Mouse (Mus musculus): ENCODE measurements around the gene AC141477.1. TPM values are rescaled to one million over a fixed set of nuclear protein-coding genes. Genes with fewer than 3 reads are reported as not detected.

AC141477.1 gene
- polyA plus RNA-seq, 1 experiment from 2014 or later = not detected

DNA sequence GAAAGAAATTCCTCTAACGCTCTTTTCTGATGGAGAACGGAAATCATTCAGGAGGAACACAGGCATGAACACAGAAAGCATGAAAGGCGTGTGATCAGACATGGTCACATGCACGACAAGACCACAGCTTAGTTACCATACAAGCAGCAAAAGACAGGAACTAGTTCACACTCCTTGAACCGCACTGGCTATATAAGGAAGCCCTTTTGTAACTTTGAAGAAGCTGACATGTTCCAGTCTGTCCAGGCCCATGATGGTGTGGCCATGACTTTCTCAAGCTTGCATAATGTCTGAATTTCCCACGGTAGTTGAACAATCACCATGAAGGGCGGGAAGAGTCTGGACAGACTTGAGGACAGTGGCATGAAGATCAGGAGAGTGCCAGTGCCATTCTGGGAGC is 14.6 kb downstream of the AC141477.1 start:
- 78% methylated on average over 7 of the region's 7 CpGs for WGBS (ENCODE audit: insufficient replicate concordance)
- Histone ChIP-seq H3K4me1 (ENCODE audit: insufficient read depth) (no peaks in the 10 kb centered on the region), H3K4me3 (ENCODE audit: low read depth, low read length) (no peak overlapping the region), H3K27ac (ENCODE audit: low read depth) (no peak overlapping the region), H3K27me3 (ENCODE audit: insufficient read depth, low read length) (no peaks in the 10 kb centered on the region), H3K4me2 (ENCODE audit: low read depth, low read length) (no peak overlapping the region), H3K36me3 (replicated peaks; ENCODE audit: insufficient read depth, low read length) (peaks cover 77% of the 10 kb centered on the region), H3K9me3 (ENCODE audit: low read length) (no peaks in the 10 kb centered on the region), H3K9ac (replicated peaks) (no peak overlapping the region)
- TF ChIP-seq EP300 (IDR thresholded peaks at IDR 0.05; ENCODE audit: low read depth) (no peak), CTCF (IDR thresholded peaks at IDR 0.05; ENCODE audit: low read depth) (no peak)
- ATAC-seq = 0 out of 2 replicates have a peak, but pooled peaks have one; percentile 25
- no peak for DNase-seq

DNA sequence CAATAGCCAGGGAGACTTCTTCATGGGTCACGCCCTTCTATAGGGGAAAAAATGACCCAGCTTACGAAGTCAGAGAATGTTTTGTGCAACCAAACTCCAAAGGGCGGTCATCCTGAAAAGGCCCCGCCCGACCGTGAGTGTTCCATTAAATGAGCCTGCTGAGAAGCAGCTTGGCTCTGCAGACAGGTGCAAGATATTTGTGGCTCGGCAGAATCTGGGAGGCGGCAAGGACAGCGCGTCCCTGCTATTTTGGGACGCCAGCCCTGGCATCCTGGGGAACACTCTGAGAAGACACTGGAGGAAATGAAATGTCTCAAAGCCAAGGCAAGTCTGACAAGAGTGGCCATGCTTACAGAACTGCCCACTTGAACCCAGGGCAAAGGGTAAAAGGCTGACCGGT is 23.4 kb downstream of the AC141477.1 start:
- Histone ChIP-seq H3K36me3 (replicated peaks; ENCODE audit: insufficient read depth, low read length) (peaks cover 80% of the 10 kb centered on the region), H3K4me1 (ENCODE audit: insufficient read depth) (no peaks in the 10 kb centered on the region), H3K4me2 (ENCODE audit: low read depth, low read length) (no peak overlapping the region), H3K27me3 (ENCODE audit: insufficient read depth, low read length) (no peaks in the 10 kb centered on the region), H3K4me3 (ENCODE audit: low read depth, low read length) (no peak overlapping the region), H3K9me3 (ENCODE audit: low read length) (no peaks in the 10 kb centered on the region), H3K9ac (replicated peaks) (no peak overlapping the region), H3K27ac (ENCODE audit: low read depth) (no peak overlapping the region)
- ATAC-seq = no peak
- no peak for TF ChIP-seq EP300 (IDR thresholded peaks at IDR 0.05; ENCODE audit: low read depth)
- TF ChIP-seq CTCF (IDR thresholded peaks at IDR 0.05; ENCODE audit: low read depth) = no peak
- no peak for DNase-seq
- WGBS (ENCODE audit: insufficient replicate concordance) = 90% methylated on average over 12 of the region's 12 CpGs

DNA sequence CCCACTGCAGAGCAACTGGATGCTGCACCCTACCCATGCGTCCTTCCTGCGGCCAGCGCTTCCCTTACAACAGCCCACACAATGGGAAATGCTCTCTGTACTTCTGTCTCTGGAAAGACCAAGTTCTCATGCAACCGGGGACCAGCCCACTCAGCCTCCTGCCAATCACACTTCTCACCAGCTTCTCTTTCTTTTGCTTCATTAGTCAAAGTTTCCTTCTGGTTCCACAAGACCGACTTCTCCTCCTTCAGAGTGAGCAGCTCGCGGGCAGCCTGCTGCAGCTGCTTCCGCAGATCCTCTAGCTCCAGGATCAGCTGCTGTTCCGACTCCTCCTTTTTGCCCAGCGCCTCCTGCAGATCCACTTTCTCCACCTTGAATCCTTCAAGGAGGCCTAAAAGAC is 31.7 kb downstream of the AC141477.1 start:
- Histone ChIP-seq H3K4me3 (ENCODE audit: low read depth, low read length) (no peak overlapping the region), H3K4me1 (ENCODE audit: insufficient read depth) (no peaks in the 10 kb centered on the region), H3K9ac (replicated peaks) (no peak overlapping the region), H3K9me3 (ENCODE audit: low read length) (no peaks in the 10 kb centered on the region), H3K4me2 (ENCODE audit: low read depth, low read length) (no peak overlapping the region), H3K36me3 (replicated peaks; ENCODE audit: insufficient read depth, low read length) (peaks cover 81% of the 10 kb centered on the region), H3K27me3 (ENCODE audit: insufficient read depth, low read length) (no peaks in the 10 kb centered on the region), H3K27ac (ENCODE audit: low read depth) (no peak overlapping the region)
- 92% methylated on average over 10 of the region's 10 CpGs for WGBS (ENCODE audit: insufficient replicate concordance)
- no peak for DNase-seq
- TF ChIP-seq EP300 (IDR thresholded peaks at IDR 0.05; ENCODE audit: low read depth) (no peak), CTCF (IDR thresholded peaks at IDR 0.05; ENCODE audit: low read depth) (no peak)
- no peak for ATAC-seq

DNA sequence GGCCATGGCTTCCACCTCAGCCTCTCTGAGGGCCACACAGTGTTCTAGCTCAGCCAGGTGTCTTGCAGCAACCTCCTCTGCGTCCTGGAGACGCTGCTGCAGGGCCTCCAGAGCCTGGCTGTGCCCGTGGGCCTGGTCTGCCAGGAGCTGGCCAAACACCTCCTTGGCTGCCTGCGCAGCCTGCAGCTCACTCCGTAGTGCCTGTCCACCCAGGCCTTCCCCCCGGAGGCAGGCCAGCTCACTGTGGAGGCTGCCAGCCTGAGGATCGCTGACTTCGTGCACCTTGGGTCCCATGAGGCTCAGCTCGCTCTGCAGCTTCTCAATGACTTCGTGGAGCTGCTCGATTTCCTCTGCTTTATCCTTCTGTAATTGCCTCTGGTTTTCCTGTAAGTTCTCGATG is 47.6 kb downstream of the AC141477.1 start:
- Histone ChIP-seq H3K4me3 (ENCODE audit: low read depth, low read length) (no peak overlapping the region), H3K27ac (ENCODE audit: low read depth) (no peak overlapping the region), H3K27me3 (ENCODE audit: insufficient read depth, low read length) (no peaks in the 10 kb centered on the region), H3K4me1 (ENCODE audit: insufficient read depth) (no peaks in the 10 kb centered on the region), H3K9ac (replicated peaks) (no peak overlapping the region), H3K9me3 (ENCODE audit: low read length) (no peaks in the 10 kb centered on the region), H3K4me2 (ENCODE audit: low read depth, low read length) (no peak overlapping the region), H3K36me3 (replicated peaks; ENCODE audit: insufficient read depth, low read length) (peaks cover 51% of the 10 kb centered on the region)
- no peak for ATAC-seq
- DNase-seq = no peak
- 89% methylated on average over 12 of the region's 12 CpGs for WGBS (ENCODE audit: insufficient replicate concordance)
- TF ChIP-seq CTCF (IDR thresholded peaks at IDR 0.05; ENCODE audit: low read depth) (no peak), EP300 (IDR thresholded peaks at IDR 0.05; ENCODE audit: low read depth) (no peak)

DNA sequence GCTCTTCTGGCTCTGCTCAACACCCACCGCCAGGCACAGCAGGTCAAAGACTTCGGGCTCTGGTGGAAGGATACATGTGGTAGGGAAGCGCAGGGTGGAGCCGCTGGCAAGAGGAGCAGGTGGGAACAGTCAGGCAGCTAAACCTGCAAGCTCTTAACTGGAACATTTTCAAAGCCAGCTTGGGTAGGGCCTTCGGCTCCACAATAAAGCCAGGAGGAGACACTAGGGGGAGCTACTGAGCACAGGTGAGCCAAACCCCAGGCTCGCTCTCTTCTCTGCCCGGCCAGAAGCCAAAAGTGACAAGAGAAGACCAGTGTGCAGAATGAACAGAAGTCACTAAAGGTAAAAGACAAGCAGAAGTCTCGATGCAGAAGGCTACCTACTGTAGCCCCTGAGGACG is 48.5 kb downstream of the AC141477.1 start:
- H3K4me2 ChIP-seq (ENCODE audit: low read depth, low read length) = no peak overlapping the region
- no peaks in the 10 kb centered on the region for H3K9me3 ChIP-seq (ENCODE audit: low read length)
- no peak for ATAC-seq
- H3K9ac ChIP-seq (replicated peaks) = no peak overlapping the region
- peaks cover 52% of the 10 kb centered on the region for H3K36me3 ChIP-seq (replicated peaks; ENCODE audit: insufficient read depth, low read length)
- WGBS (ENCODE audit: insufficient replicate concordance) = 89% methylated on average over 9 of the region's 9 CpGs
- no peaks in the 10 kb centered on the region for H3K27me3 ChIP-seq (ENCODE audit: insufficient read depth, low read length)
- no peak overlapping the region for H3K27ac ChIP-seq (ENCODE audit: low read depth)
- no peak for TF ChIP-seq EP300 (IDR thresholded peaks at IDR 0.05; ENCODE audit: low read depth)
- TF ChIP-seq CTCF (IDR thresholded peaks at IDR 0.05; ENCODE audit: low read depth) = peak; percentile 64
- peak; percentile 48 for DNase-seq
- H3K4me1 ChIP-seq (ENCODE audit: insufficient read depth) = no peaks in the 10 kb centered on the region
- H3K4me3 ChIP-seq (ENCODE audit: low read depth, low read length) = no peak overlapping the region

- Histone ChIP-seq H3K27ac (ENCODE audit: low read depth) (no peak overlapping the region), H3K9me3 (ENCODE audit: low read length) (no peaks in the 10 kb centered on the region), H3K4me1 (ENCODE audit: insufficient read depth) (no peaks in the 10 kb centered on the region), H3K4me3 (ENCODE audit: low read depth, low read length) (no peak overlapping the region), H3K36me3 (replicated peaks; ENCODE audit: insufficient read depth, low read length) (peaks cover 54% of the 10 kb centered on the region), H3K9ac (replicated peaks) (no peak overlapping the region), H3K4me2 (ENCODE audit: low read depth, low read length) (no peak overlapping the region), H3K27me3 (ENCODE audit: insufficient read depth, low read length) (no peaks in the 10 kb centered on the region)
- TF ChIP-seq EP300 (IDR thresholded peaks at IDR 0.05; ENCODE audit: low read depth) = no peak
- no peak for TF ChIP-seq CTCF (IDR thresholded peaks at IDR 0.05; ENCODE audit: low read depth)
- WGBS (ENCODE audit: insufficient replicate concordance) = 90% methylated on average over 9 of the region's 9 CpGs
- ATAC-seq (no peak), DNase-seq (no peak)
Observed at GRCm38 (mm10) chr10:76391166-76391565, 49.1 kb downstream of the AC141477.1 start.

Other genes with a start within 250 kb of the AC141477.1 start
- gene Prmt2, start 202.6 kb downstream of the AC141477.1 start, polyA plus RNA-seq (2015; fragmentation: Nextera tagmentation; extraction: Ambion mirVana) = 2.7 and 3.0 TPM in 2 replicates
- gene S100b, start 186.6 kb downstream of the AC141477.1 start, polyA plus RNA-seq (2015; fragmentation: Nextera tagmentation; extraction: Ambion mirVana) = 0.14 and 0.23 TPM in 2 replicates
- 0.67 and 0.97 TPM in 2 replicates for gene Dip2a, start 95.2 kb downstream of the AC141477.1 start, polyA plus RNA-seq (2015; fragmentation: Nextera tagmentation; extraction: Ambion mirVana)
- 4.5 and 5.4 TPM in 2 replicates for gene Pcnt, start 2.3 kb upstream of the AC141477.1 start, polyA plus RNA-seq (2015; fragmentation: Nextera tagmentation; extraction: Ambion mirVana)
- not detected in 2 replicates for gene 2610028H24Rik, start 8.6 kb upstream of the AC141477.1 start, polyA plus RNA-seq (2015; fragmentation: Nextera tagmentation; extraction: Ambion mirVana)
- 14.9 and 18.2 TPM in 2 replicates for gene Mcm3ap, start 28.5 kb upstream of the AC141477.1 start, polyA plus RNA-seq (2015; fragmentation: Nextera tagmentation; extraction: Ambion mirVana)
- 2.5 and 2.7 TPM in 2 replicates for gene Ybey, start 28.7 kb upstream of the AC141477.1 start, polyA plus RNA-seq (2015; fragmentation: Nextera tagmentation; extraction: Ambion mirVana)
- gene Lss, start 91.1 kb upstream of the AC141477.1 start, polyA plus RNA-seq (2015; fragmentation: Nextera tagmentation; extraction: Ambion mirVana) = 14.5 and 15.8 TPM in 2 replicates
- not detected in 2 replicates for gene Spatc1l, start 121.8 kb upstream of the AC141477.1 start, polyA plus RNA-seq (2015; fragmentation: Nextera tagmentation; extraction: Ambion mirVana)
- 171 TPM in 2 replicates for gene Ftcd, start 135.2 kb upstream of the AC141477.1 start, polyA plus RNA-seq (2015; fragmentation: Nextera tagmentation; extraction: Ambion mirVana)
- gene Col6a2, start 183.2 kb upstream of the AC141477.1 start, polyA plus RNA-seq (2015; fragmentation: Nextera tagmentation; extraction: Ambion mirVana) = 5.9 and 6.2 TPM in 2 replicates

Measured in liver, postnatal 0 days (tissue).